Mouse (Mus musculus): ENCODE results near the gene Doc2a. TPM values are rescaled to one million over a fixed set of nuclear protein-coding genes. Genes with fewer than 3 reads are reported as not detected.
A peak's percentile ranks its signal among the peaks of the same experiment; 100 is the strongest.

Doc2a gene
- polyA plus RNA-seq, 1 experiment from 2014 or later = 9.1 TPM

DNA sequence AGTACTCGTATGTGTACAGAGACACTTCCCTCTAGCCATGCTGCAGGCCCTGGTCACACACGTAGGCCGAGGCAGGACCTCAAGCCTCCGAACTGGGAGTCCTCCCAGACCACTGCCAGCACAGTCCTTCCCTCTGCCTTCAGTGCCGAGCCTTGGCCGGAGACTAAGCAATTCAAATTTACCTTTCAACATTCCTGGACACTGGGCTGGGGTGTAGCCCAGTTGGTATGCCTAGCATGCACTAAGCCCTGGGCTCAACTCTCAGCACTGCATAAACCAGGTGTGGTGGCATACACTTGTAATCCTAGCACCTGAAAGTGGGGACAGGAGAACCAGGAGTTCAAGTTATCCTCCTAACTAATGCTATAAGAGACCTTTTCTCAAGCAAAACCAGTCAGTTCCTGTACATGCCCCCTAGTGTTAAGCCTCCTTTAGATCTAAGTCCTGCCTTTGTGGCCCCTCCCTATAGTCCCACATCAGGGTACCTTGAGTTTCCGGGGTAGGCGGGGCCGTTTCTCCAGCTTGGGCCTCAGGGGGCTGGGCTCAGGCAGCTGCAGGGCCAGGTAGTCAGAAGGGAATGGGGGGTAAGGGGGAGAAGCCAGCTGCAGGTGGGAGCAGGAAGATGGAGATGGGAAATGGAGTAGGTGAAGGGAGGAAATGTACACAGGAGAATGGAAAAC is 9.7 kb downstream of the Doc2a start:
- 71% methylated on average over 9 of the region's 9 CpGs for WGBS
- H3K9ac ChIP-seq = no peak overlapping the region

DNA sequence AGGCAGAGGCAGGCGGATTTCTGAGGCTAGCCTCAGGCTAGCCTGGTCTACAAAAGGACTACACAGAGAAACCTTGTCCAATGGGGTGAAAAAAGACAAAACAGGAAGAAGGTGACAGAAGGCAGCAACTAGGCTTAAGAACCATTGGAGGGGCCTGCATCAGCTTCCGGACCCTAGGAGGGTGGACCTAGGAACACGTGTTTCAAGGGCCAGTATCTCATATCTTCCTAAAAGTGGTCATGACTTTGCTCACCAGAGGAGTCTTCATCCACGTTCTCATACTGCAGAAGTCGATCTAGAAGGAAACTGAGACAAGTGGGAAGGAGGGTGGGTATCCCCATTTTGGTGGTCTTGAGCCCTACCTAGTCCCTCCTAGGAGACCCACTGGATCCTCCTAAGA is 13.8 kb downstream of the Doc2a start:
- Histone ChIP-seq H3K27me3 (replicated peaks) (no peaks in the 10 kb centered on the region), H3K27ac (no peak overlapping the region), H3K9ac (peak overlapping the region; percentile 54), H3K36me3 (peaks cover 62% of the 10 kb centered on the region), H3K4me3 (peak overlapping the region; percentile 62), H3K9me3 (no peaks in the 10 kb centered on the region), H3K4me1 (peaks cover 27% of the 10 kb centered on the region), H3K4me2 (replicated peaks) (peak overlapping the region; percentile 79)
- ATAC-seq (ENCODE audit: low FRiP score, low read depth) = peak; percentile 10; the same call in 1 of the 2 replicates
- WGBS = 73% methylated on average over 5 of the region's 5 CpGs

More for the DNA sequence above, 9.7 kb downstream of the Doc2a start:
- ATAC-seq (ENCODE audit: low FRiP score, low read depth) = no peak
- Histone ChIP-seq H3K4me2 (replicated peaks) (no peak overlapping the region), H3K27ac (no peak overlapping the region), H3K27me3 (replicated peaks) (no peaks in the 10 kb centered on the region), H3K9me3 (no peaks in the 10 kb centered on the region), H3K4me3 (no peak overlapping the region), H3K4me1 (peaks cover 8% of the 10 kb centered on the region), H3K36me3 (peaks cover 78% of the 10 kb centered on the region)

DNA sequence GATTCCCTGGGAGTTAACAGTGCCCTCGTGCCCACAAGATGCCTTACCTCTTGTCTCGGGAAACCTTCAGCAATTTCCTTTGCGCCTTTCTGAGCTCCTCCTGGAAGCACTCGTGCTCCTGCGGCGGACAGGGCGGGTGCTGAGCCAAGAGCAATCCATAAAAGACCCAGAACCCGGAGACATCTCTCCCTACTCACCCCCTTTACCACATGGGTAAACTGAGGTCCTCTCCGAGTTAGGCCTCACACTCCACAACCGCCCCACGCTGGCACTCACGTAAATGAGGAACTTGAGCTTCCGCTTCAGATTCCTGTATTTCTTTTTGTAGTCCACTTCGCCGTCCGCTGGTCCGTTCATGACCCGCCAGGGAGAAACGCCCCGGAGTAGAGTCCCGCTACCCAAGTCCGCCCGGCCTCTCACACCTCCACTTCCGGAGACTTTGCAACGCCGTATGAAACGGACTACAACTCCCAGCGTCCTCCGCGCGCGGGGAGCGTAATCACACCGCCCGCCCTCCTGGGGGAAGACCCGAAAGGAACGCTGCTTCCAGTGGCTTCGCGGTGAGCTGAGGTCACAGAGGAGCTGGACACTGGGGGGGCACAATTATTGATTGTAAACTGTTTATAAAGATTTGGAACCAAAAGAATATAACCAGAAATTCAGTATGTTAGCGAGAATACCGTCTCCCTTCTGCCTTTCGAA is 14.4 kb downstream of the Doc2a start, which contains the start of gene Hirip3:
Gene Hirip3, plus strand, starts transcription at position 544 of the 702 bp plus-strand sequence.
- Histone ChIP-seq H3K27me3 (replicated peaks) (no peaks in the 10 kb centered on the region), H3K4me2 (replicated peaks) (peak within 1 kb of the TSS; percentile 79), H3K9me3 (no peaks in the 10 kb centered on the region), H3K4me3 (peak within 1 kb of the TSS; percentile 62), H3K27ac (peak within 1 kb of the TSS; percentile 13; the same call in 1 of the 2 replicates), H3K4me1 (peaks cover 27% of the 10 kb centered on the region), H3K36me3 (peaks cover 62% of the 10 kb centered on the region), H3K9ac (peak within 1 kb of the TSS; percentile 54)
- WGBS = 3% methylated on average over 42 of the region's 42 CpGs
- peak; percentile 92 for ATAC-seq (ENCODE audit: low FRiP score, low read depth)

DNA sequence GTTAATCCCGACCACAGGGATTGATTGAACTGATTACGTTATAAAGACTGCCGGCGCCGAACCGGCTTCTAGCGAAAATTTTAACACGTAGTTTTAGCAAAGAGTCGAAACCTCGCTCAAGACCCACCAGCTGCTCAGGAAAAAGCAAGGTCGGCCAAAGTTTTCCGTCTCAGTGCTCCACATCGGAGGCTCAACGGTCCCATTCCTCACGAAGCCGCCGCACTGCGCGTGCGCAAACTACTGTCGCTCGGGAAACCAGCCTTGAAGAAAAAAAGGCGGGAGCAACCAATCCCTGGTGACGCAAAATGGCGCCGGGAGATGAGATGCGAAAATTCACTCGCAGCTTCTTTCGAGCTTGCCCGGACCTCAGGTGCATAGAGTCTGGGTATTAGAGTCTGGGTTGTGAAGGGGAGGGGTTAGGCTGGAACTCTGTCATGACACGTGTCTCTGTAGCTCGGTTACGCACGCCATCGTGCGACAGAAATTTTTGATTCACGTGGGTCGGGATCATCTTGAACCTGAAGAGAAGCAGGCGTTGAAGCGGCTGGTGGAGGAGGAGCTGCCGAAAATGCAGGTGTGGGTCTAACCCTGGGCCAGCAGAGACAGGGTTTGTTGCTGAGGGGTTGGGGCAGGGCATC is 15.1 kb downstream of the Doc2a start, which contains the start of gene Ino80e:
Gene Ino80e, minus strand, starts transcription at position 231 of the 638 bp plus-strand sequence.
- H3K4me2 ChIP-seq (replicated peaks) = peak within 1 kb of the TSS; percentile 79
- under 1% methylated on average over 41 of the region's 41 CpGs for WGBS
- H3K9ac ChIP-seq = peak within 1 kb of the TSS; percentile 54
- peaks cover 27% of the 10 kb centered on the region for H3K4me1 ChIP-seq
- no peaks in the 10 kb centered on the region for H3K27me3 ChIP-seq (replicated peaks)
- H3K36me3 ChIP-seq = peaks cover 62% of the 10 kb centered on the region
- H3K9me3 ChIP-seq = no peaks in the 10 kb centered on the region
- peak; percentile 78 for ATAC-seq (ENCODE audit: low FRiP score, low read depth)
- peak within 1 kb of the TSS; percentile 62 for H3K4me3 ChIP-seq
- peak within 1 kb of the TSS; percentile 13 for H3K27ac ChIP-seq

DNA sequence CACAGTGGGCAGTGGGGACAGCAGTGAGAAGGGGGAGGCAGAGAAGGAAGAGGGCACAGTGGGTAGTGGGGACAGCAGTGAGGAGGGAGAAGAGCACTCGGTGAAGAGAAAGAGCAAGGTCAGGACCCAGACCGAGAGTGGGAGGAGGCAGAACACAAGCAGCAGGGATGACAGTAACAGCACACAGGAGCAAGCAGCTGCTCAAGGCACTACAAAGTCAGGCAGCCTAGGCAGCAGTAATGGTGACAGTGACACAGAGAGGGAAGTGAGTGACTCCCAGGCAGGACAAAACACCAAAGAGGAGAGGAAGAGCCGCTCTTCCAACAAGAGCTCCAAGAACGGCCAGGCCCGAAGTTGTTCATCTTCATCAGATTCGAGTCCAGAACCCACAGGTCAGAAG is 16.6 kb downstream of the Doc2a start:
- Histone ChIP-seq H3K4me2 (replicated peaks) (peak overlapping the region; percentile 79), H3K4me3 (peak overlapping the region; percentile 62; the same call in 1 of the 2 replicates), H3K27ac (peak overlapping the region; percentile 6), H3K27me3 (replicated peaks) (no peaks in the 10 kb centered on the region), H3K4me1 (peaks cover 27% of the 10 kb centered on the region), H3K9ac (peak overlapping the region; percentile 54), H3K36me3 (peaks cover 62% of the 10 kb centered on the region), H3K9me3 (no peaks in the 10 kb centered on the region)
- no peak for ATAC-seq (ENCODE audit: low FRiP score, low read depth)
- WGBS = 66% methylated on average over 6 of the region's 6 CpGs

DNA sequence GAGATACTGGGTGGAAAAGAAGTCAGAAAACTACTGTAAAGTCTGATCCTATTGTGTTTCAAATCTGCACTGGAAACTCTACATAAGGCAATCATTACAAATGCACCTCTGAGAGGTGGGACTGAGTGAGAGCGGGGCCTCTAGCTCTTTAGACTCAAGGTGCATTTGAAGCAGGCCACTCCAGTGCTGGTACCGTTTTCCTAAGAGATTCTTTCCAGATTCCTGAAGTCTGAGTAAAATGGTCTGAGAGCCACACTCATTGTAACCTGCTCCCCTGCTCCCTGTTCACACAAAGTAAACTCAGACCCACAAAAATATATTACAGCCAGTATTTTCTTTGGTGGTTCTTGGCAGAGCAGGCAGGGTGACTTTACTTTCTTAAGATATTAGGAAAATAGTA is 20.3 kb downstream of the Doc2a start:
- Histone ChIP-seq H3K9me3 (no peaks in the 10 kb centered on the region), H3K27ac (no peak overlapping the region), H3K4me2 (replicated peaks) (no peak overlapping the region), H3K4me3 (no peak overlapping the region), H3K27me3 (replicated peaks) (no peaks in the 10 kb centered on the region), H3K9ac (no peak overlapping the region), H3K4me1 (peaks cover 18% of the 10 kb centered on the region), H3K36me3 (peaks cover 89% of the 10 kb centered on the region)
- ATAC-seq (ENCODE audit: low FRiP score, low read depth) = no peak
- WGBS = 98% methylated on average over 2 of the region's 2 CpGs

DNA sequence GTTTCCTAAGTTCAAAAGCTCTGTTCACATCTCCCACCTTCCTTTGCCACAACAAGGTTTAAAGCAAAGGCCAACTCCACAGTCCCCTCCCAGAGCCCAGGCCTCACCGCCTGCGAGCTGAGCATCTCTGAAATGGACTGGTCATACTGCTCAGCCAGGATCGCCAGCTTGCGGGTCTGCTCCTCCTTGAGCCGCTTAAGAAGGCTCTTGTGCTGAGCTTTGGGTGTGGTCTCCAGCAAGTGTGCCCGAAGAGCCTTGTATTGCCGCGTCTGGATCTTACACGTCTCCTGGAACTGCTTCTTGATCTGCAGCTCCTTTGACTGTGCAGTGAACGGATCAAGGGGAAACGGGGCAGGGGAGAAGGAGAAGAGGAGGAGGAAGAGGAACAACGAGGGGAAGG is 20.8 kb downstream of the Doc2a start:
- Histone ChIP-seq H3K9ac (no peak overlapping the region), H3K27ac (no peak overlapping the region), H3K9me3 (no peaks in the 10 kb centered on the region), H3K4me2 (replicated peaks) (no peak overlapping the region), H3K4me1 (peaks cover 14% of the 10 kb centered on the region), H3K4me3 (no peak overlapping the region), H3K27me3 (replicated peaks) (no peaks in the 10 kb centered on the region), H3K36me3 (peaks cover 93% of the 10 kb centered on the region)
- ATAC-seq (ENCODE audit: low FRiP score, low read depth) = no peak
- WGBS = 86% methylated on average over 12 of the region's 12 CpGs

DNA sequence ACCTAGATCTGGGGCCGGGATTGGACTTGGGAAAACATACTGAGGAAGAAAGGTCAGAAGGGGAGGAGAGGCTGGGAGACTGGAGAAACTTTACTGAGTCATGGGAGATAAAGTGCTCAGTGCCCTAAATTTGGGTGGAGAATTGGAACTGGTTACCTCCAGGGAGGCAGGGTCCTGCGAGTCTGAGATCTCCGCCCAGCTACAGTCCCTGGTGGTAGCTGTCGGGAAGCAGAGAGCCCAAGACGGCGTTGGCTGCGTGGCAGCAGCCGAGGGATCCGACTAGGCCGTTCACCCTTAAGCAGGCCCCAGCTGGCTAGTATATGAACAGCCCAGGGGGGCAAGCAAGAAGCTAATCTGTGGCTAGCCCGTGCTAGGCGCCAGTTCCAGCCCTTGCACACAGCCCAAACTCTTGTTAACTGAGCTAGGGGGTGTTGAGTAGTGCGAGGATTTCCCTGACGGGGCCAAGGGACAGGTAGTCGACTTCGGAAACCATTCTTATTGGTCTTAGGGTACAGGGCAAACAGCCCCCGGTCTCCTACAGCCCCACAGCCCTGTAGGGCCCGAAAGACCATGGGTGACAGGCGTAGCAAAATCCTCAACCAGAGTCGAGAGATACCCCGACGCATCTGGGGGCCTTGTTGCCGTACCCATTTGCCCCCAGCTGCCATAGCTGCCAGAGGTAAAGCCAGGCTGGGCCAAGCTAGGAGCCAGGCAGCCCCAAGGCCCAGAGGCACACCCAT is 22.7 kb downstream of the Doc2a start:
- Histone ChIP-seq H3K27ac (no peak overlapping the region), H3K9me3 (no peaks in the 10 kb centered on the region), H3K4me3 (no peak overlapping the region), H3K4me1 (no peaks in the 10 kb centered on the region), H3K4me2 (replicated peaks) (no peak overlapping the region), H3K9ac (no peak overlapping the region), H3K27me3 (replicated peaks) (no peaks in the 10 kb centered on the region), H3K36me3 (peaks cover 98% of the 10 kb centered on the region)
- 89% methylated on average over 23 of the region's 23 CpGs for WGBS
- ATAC-seq (ENCODE audit: low FRiP score, low read depth) = no peak

DNA sequence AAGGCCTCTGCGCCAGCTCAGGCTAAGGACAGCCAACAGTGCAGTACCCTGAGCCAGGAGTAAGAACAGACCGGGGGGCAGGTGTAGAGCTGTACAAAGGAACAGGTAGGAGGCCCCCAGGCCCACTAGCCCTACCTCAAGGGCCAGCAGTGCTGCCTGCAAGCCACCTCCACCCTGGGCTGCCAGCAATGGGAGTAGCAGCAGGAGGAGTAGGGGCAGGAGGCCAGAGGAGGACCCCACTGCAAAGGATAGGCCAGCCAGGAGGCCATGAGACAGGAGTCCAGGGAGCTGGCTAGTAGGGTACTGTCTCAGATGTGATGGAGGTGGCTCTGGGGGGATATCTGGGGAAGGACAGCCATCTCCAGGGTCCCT is 23.3 kb downstream of the Doc2a start:
- H3K4me2 ChIP-seq (replicated peaks) = no peak overlapping the region
- H3K36me3 ChIP-seq = peaks cover 98% of the 10 kb centered on the region
- H3K4me1 ChIP-seq = no peaks in the 10 kb centered on the region
- no peaks in the 10 kb centered on the region for H3K9me3 ChIP-seq
- WGBS = 97% methylated on average over 2 of the region's 2 CpGs
- no peaks in the 10 kb centered on the region for H3K27me3 ChIP-seq (replicated peaks)
- ATAC-seq (ENCODE audit: low FRiP score, low read depth) = no peak
- no peak overlapping the region for H3K9ac ChIP-seq
- H3K27ac ChIP-seq = no peak overlapping the region
- no peak overlapping the region for H3K4me3 ChIP-seq

DNA sequence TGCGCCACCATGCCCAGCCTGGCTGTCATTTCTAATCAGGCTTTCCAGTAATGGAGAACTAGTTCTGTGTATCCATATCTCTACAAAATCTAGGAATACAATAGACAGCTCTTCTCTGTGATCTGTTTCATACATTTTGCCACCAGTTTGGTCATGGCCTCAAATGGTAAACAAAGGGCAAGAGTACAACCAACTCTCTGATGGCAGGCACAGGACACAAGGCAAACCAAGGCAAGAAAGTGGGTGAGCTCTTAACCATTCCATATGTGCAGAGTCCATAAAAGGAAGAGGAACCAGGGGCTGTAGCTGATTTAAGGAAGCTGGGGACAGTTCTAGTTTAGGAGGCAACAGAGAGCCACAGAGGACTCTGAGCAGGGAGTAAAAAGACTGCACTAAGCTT is 30.0 kb downstream of the Doc2a start:
- Histone ChIP-seq H3K4me3 (no peak overlapping the region), H3K4me2 (replicated peaks) (no peak overlapping the region), H3K27ac (no peak overlapping the region), H3K4me1 (peaks cover 12% of the 10 kb centered on the region), H3K36me3 (peaks cover 83% of the 10 kb centered on the region), H3K9me3 (no peaks in the 10 kb centered on the region), H3K27me3 (replicated peaks) (no peaks in the 10 kb centered on the region), H3K9ac (no peak overlapping the region)
- 98% methylated on average over 1 of the region's 1 CpGs for WGBS
- ATAC-seq (ENCODE audit: low FRiP score, low read depth) = no peak

DNA sequence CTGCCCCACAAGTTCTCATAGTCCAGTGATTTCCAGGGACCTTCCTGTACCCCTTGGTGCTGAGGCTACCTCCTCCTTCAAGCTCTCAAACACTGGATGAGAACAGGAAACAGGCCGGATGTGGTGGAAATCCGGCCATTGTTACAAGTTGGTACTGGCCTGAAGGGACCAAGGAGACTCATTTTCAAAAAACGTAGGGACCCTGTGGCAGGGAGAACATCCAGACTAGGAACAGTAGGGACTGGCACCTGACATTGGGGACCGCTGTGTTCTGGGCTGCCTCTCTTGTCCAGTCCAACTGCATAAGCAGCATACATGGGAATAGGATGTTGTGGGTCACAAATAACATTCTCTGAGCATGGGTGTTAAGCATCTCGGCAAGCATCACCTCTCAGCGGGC is 33.8 kb downstream of the Doc2a start:
- no peak for ATAC-seq (ENCODE audit: low FRiP score, low read depth)
- no peaks in the 10 kb centered on the region for H3K27me3 ChIP-seq (replicated peaks)
- no peak overlapping the region for H3K27ac ChIP-seq
- no peak overlapping the region for H3K4me3 ChIP-seq
- H3K9me3 ChIP-seq = no peaks in the 10 kb centered on the region
- peaks cover 45% of the 10 kb centered on the region for H3K36me3 ChIP-seq
- H3K4me1 ChIP-seq = peaks cover 27% of the 10 kb centered on the region
- H3K9ac ChIP-seq = no peak overlapping the region
- whole genome bisulfite sequencing = 77% methylated on average over 6 of the region's 6 CpGs
- peak overlapping the region; percentile 100 for H3K4me2 ChIP-seq (replicated peaks)

Data from neural tube, embryonic 12.5 days (tissue).